Mouse (Mus musculus) activated CD4-positive, CD25-positive, alpha-beta regulatory T cell, adult 4 months (primary cell): ENCODE measurements around the gene Rsbn1l. TPM values are rescaled to one million over a fixed set of nuclear protein-coding genes. Genes with fewer than 3 reads are reported as not detected.
"Not testable (repeated sequence)": the region's sequence is repeated elsewhere in the genome, so short reads cannot be mapped to it uniquely, and the experiment has no call there.

Experiments
- ATAC-seq: one replicate; pipeline ENCODE4 v1.8.0; 2017
- polyA plus RNA-seq, 2 experiments: library from polyadenylated mRNA; unstranded; fragments of 100-300 nt; shearing (Covaris generic); gene quantifications; one replicate each; pipeline ENCODE4 v1.2.1; 2017

The Rsbn1l gene
- polyA plus RNA-seq, 2 experiments from 2014 or later = 27.9 to 38.5 TPM

DNA sequence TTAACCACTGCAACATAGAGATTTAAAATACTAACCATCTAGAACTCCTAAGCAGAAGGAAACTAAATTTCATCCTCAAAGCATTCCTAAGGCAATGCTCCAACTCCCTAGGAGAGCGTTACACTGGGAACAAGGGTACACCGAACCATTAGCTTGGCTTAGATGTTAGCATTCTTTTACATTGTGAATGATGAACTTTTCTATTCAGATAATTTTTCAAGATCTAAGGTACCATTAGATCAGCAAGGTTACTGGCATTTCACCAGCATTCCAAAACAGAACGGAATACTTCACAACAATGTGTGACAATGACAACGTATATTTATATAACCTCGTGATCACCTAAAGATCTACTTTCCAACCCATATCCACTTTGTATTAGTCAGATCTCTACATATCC, 6.1 kb downstream of the Rsbn1l start:
- ATAC-seq = no peak

DNA sequence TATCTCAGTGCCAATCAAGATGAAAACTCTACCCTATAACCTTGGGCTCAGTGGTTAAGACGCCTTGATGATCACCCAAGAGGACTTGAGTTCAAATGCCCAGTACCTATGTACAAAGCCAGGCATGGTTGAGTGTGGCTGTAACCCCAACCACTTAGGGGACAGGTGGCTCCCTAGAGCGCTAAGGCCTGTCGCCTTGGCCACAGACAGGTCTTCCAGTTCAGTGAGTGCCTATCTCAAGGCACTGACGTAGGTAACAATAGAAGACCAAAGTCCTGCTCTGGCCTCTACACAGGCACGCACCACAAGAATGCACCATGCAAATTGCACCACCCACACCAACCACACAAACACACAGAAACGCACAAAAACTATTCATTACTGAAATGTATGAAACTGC, 9.3 kb downstream of the Rsbn1l start:
- no peak for ATAC-seq

DNA sequence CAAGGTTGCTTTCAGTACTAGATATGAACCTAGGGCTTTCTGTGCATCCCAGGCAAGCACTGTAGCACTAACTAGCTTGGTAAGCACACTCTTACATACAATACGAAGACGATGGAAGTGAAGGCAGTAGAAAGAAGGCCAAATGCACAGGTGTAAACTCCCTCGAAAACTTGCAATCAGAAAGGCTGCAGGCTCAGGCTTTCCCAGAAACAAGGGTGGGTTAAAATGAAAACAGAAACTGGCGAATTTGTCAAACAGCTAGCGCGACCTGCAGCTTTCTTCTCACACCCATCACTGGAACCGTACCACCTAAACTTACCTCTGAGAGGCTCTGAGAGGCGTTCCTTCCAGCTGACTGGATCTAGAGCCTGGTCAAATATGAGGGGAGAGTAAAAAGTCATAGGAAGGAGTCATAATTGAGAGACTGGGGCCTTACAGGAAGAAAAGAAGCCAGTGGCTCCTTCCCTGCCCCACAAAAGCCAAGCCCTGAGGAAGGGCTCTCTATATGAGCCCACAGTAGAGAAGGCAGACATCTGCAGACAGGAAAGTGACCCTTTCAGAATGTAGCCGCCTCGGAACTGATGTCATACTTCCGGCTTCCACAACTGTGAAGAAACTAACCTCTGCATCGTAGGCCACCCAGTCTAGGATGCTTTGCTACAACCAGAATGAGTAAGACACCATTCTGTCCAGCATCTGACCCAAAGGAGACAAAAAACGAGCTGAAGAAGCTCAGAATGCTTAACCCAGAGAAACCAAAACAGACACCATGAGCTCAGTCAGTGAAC, 11.0 kb downstream of the Rsbn1l start:
- peak; percentile 80 for ATAC-seq

DNA sequence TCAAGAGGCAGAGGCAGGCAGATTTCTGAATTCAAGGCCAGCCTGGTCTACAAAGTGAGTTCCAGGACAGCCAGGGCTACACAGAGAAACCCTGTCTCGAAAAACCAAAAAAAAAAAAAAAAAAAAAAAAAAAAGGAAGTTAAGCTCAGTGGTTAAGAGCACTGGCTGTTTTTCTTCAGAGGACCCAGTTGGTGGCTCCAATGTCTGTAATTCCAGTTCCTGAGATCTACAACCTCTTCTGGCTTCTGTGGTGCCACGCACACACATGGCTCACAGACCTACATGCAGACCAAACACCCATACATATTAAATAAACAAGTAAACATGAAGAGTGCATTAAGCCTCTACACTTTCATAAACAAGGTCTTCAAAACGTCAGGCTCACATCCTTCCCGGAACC, 12.4 kb downstream of the Rsbn1l start:
- ATAC-seq = not testable (repeated sequence)

DNA sequence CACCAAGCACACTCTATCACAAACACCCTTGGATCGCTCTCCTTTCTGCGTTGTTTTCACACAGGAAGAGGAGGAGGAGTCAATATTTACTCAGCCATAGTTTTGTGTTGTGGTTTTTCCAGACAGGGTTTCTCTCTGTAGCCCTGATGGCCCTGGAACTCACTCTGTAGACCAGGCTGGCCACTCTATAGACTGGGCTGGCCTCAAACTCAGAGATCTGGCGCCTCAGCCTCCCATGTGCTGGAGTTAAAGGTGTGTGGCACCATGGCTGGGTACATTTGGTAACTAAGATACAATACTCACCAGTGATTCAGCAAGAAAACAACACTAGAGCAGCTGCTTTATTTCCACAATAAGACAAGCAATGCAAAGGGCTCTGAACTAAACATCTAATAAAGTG, 13.7 kb downstream of the Rsbn1l start:
- no peak for ATAC-seq

DNA sequence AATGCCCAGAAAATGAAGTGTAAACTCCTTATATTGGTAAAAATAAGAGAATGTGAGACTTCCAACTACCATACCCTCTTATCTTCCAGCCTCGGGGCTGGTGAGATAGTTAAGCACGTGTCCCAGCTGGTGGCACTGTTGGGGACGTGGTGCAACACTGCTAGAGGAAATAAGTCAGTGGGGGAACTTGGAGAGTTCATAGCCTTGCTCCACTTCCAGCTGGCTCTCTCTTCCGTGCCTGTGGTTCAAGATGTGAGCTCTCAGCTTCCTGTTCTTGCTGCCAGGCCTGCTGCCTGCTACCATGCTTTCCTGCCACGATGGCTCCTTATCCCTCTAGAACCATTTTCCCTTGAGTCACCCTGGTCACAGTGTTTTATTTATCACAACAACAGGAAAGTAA, 15.0 kb downstream of the Rsbn1l start:
- peak; percentile 65 for ATAC-seq

DNA sequence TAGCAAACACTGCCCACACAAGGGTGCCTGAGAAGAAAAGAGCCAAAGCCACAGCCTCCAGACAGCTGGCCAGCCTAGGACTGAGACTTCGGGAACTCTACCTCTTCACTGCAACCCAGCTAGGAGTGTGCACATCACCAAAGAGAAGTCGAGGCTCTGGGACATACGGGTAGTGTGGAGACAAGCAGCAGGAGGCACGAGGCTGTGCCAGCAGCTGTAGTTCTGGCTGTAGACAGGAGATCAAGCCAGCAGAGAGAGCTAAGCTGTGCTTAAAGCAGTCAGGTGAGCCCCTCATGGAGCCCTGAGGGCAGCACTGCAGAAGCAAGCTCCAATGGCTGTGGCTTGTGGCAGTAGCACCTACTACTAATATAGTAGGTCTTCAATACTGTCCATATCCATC, 15.5 kb downstream of the Rsbn1l start:
- ATAC-seq = no peak

DNA sequence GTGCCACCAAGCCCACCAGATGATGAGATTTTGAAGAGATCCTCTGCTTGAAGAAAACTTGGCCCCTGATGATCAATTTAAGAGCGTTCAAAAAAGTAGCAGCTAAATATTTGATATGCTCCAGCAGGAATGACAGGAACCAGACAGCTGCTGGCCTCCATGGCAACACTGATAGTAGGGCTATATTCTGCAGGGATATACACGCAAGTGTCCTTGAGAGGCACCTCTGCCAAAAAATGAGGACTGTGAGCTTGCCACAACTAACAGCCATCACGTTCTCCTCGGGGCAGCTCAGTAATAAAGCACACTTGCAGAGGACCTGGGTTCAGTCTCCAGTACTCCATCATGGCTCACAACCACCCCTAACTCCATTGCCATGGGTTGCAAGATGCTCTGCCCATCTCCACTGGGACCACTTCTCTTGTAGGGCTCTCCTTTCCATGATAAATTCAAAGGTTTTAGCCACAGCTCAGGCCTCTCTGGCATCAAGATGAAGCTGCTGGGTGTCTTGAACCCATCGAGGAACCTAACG, 16.1 kb downstream of the Rsbn1l start:
- ATAC-seq = no peak

DNA sequence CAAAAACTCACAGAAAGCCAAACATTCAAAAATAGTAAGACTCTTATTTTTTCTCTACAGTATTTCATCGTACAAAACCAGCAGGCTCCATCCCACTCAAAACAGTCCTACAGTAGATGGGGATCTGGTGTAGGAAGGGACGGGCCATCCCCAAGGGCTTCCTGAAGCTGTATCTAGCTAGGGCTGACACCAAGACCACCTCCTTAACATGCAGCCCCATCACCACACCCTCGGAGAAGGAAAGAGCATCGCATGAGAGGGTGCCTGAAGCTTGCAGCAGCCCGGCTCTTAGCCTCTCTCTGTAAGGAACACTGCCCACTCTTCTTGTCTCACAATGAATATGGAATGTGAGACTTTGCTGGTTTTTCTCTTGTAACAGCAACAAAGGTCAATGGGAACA, 17.7 kb downstream of the Rsbn1l start:
- ATAC-seq = peak; percentile 20

DNA sequence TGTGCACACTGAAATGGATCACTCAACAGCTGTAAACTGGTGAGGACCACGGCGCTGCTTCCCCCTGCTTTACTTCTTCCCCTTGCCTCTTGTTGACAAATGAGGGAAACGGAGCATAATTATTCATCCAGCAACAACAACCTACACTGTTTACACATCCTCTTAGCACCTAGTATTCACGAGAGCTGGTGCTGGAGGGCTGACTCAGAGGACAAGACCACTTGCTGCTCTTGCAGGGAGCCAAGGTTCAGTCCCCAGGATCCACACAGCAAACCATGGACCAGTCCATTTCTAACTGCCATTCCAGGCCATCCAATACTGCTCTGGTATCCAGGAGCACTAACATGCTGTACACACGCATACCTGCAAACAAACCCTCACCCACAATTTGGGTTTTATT, 20.3 kb downstream of the Rsbn1l start:
- no peak for ATAC-seq

DNA sequence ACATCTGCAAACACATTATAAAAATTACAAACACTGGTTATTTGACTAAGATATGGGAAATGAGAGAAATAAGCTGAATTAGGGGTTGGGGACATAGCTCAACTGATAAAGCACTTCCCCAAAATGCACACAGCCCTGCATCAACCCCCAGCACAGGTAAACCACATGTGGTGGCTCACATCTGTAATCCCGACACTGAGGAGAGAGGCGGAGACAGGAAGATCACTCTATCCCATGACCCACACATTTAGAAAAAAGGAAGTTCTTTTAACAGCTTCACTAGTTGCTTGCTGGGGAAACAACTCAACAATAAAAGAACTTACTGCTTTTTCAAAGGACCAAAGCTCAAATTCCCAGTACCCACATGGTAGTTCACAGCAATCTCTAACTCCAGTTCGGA, 23.6 kb downstream of the Rsbn1l start:
- no peak for ATAC-seq

DNA sequence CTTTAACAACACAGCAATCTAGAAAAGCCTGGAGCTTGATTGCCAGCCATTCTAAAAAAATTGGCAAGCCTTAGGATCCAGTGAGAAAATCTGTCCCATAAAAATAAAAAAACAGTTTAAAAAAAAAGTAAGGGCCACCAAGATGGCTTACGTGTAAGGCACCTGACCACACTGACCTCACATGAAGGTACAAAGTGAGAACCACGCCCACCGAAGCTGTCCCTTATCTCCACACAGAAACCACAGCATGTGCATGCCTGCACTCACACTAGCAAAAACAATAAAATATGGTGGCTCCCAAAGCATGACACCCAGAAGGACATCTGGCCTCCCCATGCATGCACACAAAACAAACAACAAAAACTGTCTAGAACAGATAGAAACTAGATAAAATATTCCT, 24.9 kb downstream of the Rsbn1l start:
- ATAC-seq = no peak

DNA sequence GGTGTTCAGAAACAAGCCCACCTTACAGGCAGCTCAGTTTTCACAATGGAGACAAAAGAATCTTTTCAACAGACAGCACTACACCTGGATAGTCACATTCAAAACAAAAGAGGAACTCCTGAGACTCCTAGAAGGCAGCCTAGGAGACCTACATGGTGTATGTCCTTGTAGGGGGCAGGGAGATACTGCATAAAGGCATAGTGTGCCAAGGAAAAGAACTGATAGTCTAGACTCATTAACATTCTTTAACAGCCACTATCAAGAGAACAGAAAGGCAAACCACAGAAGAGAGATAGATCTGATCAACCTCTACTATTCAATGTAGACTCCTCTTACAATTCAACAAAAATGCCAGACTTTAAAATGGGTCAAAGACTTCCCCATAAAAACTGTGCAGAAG, 25.8 kb downstream of the Rsbn1l start:
- ATAC-seq = no peak

DNA sequence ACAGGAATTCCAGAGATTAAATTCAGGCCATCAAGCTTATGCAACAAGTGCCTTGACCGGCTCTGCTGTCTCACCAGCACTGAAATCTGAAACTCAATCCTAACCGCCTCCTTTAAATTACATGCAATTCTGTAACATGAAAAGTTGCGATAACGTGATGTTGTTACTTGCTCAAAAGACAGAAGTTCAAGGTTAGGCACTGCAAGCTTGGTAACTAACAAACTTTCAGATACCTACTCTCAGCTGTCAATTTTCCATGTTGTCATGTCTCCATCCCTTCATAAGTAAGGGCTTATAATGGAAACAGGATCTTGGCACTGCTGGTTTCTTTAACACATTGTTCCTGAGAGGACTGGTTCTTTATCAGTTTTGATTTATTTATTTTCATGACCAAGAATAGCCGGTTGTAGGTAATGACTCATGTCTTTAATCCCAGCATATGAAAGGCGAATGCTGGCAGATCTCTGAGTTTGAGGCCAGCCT, 26.5 kb downstream of the Rsbn1l start:
- ATAC-seq = no peak

DNA sequence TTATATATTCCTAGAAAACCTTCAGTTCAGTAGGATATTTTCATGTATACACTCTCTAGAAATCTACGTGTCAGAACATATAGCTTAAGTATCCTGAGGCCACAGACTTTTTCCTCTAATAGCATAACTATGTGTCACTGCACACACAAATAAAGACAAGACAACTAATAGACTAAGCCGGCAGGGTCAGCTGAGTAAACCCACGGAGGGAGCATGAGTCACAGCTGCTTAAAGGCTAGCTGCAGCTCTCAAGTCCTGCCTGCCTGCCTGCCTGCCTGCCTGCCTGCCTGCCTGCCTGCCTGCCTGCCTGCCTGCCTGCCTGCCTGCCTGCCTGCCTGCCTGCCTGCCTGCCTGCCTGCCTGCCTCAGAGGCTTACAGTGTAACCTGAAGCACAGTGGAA, 30.7 kb downstream of the Rsbn1l start:
- no peak for ATAC-seq

DNA sequence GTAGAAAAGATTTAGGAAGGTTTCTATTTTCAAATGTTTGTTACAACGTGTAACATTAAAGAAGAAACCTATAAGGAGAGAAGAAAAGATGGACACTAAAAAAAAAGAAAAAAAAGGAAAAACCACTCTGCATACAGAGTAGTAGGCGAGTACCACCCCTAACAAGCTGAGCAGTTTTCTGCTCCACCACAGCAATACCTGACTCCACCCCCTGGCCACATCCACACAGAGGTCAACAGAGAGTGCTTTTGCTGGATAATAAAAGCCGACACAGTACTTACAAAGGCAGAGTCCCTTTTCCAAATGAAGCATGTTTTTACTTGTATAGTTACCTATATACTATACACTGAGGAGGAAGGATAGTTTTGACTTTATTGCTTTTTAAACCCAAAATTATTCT, 31.6 kb downstream of the Rsbn1l start:
- no peak for ATAC-seq

DNA sequence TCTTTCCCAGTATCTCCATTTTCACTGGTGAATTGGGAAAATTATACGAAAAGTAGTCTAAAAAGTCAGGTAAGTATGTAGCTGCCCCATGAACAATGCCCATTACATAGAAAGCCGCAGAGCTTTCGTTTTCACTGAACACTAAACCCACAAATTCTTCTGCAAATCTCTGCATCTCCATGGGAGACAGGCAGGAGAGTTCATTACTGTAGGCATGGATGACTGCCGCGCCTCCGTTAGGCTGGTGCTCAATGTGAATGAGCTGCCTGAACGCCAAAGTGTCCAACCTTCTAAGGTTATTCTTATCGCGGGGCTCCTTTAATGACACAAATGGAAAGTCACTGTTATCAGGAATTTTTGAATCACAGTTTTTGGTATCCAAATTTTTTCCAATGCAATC, 36.6 kb downstream of the Rsbn1l start:
- ATAC-seq = no peak

DNA sequence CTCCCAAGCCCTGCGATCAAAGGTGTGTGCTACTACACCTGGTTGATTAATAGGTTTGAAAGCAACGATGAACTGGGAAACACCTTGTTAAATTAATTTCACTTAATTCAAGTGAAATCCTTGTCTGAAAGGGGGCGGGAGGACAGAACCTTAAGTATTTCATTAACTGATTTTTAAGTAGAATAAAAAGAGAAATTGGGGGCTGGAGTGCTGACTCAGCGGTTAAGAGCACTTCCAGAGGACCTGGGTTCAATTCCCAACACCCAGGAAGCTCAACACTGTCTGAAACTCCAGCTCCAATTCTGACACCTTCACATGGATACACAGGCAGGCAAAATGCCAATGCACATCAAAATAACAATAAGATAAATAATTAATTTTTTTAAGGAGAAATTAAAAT, 37.2 kb downstream of the Rsbn1l start:
- ATAC-seq = no peak

DNA sequence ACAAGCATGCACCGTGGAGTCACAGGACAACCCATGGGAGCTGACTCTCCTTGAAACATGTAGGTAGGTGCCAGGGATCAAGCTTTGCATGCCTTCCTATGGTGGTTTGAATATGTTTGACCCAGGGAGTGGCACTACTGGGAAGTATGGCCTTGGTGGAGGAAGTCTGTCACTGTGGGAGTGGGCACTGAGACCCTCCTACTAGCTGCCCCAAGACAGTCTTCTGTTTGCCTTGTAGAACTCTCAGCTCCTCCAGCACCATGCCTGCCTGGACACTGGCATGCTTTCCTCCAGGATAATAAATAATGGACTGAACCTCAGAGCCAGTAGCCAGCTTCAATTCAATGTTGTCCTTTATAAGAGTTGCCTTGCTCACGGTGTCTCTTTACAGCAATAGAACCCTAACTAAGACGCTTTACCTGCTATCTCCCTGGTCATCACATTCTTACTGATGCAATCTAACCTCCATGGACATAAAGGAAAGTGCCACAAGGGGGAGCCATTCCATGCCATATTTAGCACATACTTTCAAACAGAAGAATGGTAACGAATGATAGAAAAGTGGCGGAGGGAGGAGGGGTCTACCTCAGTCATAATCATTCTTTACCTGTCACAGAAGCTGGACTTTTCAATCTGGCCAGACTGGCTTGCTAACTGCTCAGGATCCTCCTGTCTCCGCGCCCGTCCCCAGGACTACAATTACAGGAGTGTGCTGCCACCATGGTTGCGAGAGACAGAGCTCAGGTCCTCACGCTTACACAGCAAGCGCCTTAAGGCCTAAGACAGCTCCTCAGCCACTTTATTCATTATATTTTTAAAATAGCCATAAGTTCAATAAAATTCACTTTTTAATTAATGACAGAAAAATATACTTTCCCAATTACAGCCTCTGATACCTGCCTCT, 42.6 kb downstream of the Rsbn1l start:
- ATAC-seq = peak; percentile 69

DNA sequence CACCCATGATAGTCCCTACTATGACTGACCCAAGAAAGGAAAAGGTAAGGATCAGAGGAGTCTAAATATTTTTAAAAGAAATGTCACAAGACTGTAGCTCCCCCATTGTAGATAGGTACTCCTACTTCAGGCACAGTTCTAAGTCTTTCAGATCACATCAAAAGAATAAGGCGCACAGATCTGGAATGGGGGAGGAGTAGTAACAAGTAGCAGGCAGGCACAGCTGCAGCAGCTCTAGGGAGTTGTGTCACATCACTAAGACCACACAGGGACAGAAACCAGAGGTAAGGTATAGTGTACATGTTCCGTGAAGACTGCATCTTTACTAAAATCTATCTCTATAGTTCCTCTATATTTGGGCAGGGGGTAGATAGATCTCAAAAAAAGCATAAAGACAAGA, 44.5 kb downstream of the Rsbn1l start:
- ATAC-seq = no peak

DNA sequence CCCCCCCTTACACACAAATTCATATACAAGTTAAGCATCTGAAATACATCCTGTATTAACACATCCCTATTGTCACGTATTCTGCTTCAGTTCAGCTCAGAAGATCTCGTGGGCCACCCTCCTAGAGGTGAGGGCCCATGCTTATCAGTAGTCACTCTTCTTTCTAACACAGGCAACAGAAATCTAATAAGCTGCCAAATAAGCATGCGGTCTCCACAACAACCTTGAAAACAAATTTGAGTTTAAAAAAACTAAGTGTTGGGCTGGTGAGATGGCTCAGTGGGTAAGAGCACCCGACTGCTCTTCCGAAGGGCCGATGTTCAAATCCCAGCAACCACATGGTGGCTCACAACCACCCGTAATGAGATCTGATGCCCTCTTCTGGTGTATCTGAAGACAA, 50.0 kb downstream of the Rsbn1l start:
- ATAC-seq = no peak

DNA sequence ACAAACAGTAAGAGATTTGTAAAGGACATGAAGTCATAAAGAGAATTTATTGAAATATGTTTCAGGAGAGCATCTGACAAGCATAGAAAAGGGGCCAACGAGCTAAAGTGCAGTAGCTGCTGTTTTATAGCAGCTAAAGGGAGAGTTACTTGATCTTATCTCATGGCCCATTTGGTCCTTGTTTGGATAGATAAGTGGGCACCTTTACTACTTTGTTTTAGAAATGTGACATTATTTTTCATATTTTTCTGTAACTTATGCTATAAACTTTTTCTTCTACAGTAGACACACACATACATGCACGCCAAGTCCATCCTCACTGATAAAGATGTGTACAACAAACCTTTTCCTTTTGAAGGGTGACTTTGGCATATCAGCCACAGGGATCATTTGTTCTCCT, 50.8 kb downstream of the Rsbn1l start:
- ATAC-seq = no peak

DNA sequence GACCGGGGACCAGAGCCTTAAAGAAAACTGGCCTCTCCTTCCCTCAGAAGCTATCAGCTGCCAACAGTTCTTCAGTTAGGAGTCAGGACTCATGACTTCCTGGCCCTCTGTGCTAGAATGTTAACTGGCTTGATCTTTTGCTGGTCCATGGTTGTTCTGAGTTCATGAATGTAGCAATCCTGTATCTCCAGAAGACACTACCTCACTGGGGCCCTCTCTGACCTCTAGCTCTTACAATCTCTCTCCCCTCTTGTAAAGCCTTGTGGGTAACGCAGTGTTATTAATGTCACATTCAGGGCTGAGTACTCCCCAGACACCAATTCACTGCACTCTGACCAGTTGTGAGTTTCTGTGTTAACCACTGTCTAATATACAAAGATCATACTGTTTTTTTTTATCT, 51.6 kb downstream of the Rsbn1l start:
- ATAC-seq = no peak
